Mouse (Mus musculus) heart, embryonic 13.5 days (tissue): ENCODE data around the gene Ttc41. TPM values are rescaled to one million over a fixed set of nuclear protein-coding genes. Genes with fewer than 3 reads are reported as not detected.

Source experiments
- ATAC-seq: fragments of 200-750 bp; cut with Nextera tagmentation; 2 replicates; pipeline ENCODE4 v1.8.0; 2017; ENCODE audit warnings: moderate TSS enrichment; ENCODE audit not compliant: insufficient number of reproducible peaks, low FRiP score, low TSS enrichment; ENCODE audit errors: extremely low read depth
- H3K27ac ChIP-seq: fragments of 300-500 bp; sonication (generic); replicated peaks from 2 replicates; pipeline ENCODE4 v1.5.1; 2015; ENCODE audit warnings: moderate library complexity, mild to moderate bottlenecking, inconsistent platforms
- H3K27me3 ChIP-seq: fragments of 300-500 bp; sonication (generic); replicated peaks from 2 replicates; pipeline ENCODE4 v1.6.1; 2015; ENCODE audit warnings: mild to moderate bottlenecking, inconsistent platforms
- H3K36me3 ChIP-seq: fragments of 300-500 bp; sonication (generic); 2 replicates; pipeline ENCODE4 v1.6.1; 2015; ENCODE audit warnings: mild to moderate bottlenecking, inconsistent platforms
- H3K4me1 ChIP-seq: fragments of 300-500 bp; sonication (generic); 2 replicates; pipeline ENCODE4 v1.6.1; 2015; ENCODE audit warnings: inconsistent platforms
- H3K4me2 ChIP-seq: fragments of 300-500 bp; sonication (generic); 2 replicates; pipeline ENCODE4 v1.6.1; 2015; ENCODE audit warnings: inconsistent platforms, mild to moderate bottlenecking, moderate library complexity
- H3K4me3 ChIP-seq: fragments of 300-500 bp; sonication (generic); 2 replicates; pipeline ENCODE4 v1.5.1; 2015; ENCODE audit warnings: moderate library complexity, mild to moderate bottlenecking, inconsistent platforms
- H3K9ac ChIP-seq: fragments of 300-500 bp; sonication (generic); 2 replicates; pipeline ENCODE4 v1.6.1; 2015; ENCODE audit warnings: inconsistent platforms, mild to moderate bottlenecking, moderate library complexity
- H3K9me3 ChIP-seq: fragments of 300-500 bp; sonication (generic); 2 replicates; pipeline ENCODE4 v1.6.1; 2016; ENCODE audit warnings: inconsistent platforms
- WGBS: fragments of 180-500 bp; shearing (Covaris S2); methylation state at CpG from one replicate; pipeline ENCODE4 v1.1.7; 2015; ENCODE audit warnings: mixed read lengths; 5-methylcytosine and 5-hydroxymethylcytosine counted together
- microRNA-seq: library from miRNA; unstranded; fragments of <30 nt; microRNA quantifications from one replicate; pipeline ENCODE4, GENCODE M21; 2016
- polyA plus RNA-seq: library from polyadenylated mRNA; unstranded; fragments of >200 nt; fragmentation: Nextera tagmentation; extraction: Ambion mirVana; gene quantifications from 2 replicates; pipeline ENCODE4 v1.2.1, GENCODE M21; 2015

Ttc41 gene
- polyA plus RNA-seq, 1 experiment from 2014 or later, result 2.1 TPM

DNA sequence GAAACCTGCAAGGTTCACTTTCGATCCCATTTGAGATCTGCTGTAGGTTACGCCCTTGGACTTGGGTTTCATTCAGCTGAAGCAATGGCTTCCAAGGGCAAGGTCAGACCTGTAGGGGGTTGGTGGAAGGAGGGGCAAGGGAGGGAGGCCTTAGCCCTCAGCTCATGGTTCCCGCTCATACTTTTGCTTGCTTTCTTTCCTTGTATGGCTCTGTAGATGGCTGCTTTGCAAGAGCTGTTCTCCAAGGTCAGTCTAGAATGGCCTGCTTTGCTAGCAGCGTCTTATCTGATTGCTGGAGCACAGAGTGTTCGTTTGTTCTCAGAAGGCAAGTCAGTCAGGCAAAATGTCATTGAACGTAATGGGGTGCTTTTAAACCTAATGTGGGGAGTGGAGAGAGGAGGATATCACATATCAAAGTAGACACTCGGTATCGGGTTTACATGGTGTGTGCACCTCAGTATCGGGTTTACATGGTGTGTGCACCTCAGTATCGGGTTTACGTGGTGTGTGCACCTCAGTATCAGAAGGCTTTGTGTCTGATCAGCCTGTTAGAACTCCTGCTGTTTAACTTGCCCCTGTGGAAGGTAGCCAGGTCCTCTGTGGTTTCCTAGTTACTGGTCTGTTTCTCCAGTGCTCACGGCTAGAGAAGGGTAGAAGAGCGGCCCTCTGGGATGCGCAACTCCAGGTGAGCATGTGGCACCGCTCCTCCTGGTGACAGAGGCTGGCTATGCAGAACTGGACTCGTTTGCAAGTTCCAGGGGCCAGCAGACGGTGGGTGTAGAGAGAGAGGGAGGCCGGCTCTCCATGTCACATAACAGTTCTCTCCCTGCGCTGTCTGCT, 108.9 kb downstream of the Ttc41 start:
- Histone ChIP-seq H3K9ac (0 out of 2 replicates have a peak overlapping the region, but pooled peaks have one; percentile 10), H3K9me3 (no peaks in the 10 kb centered on the region), H3K4me1 (peaks cover 41% of the 10 kb centered on the region), H3K27ac (peak overlapping the region; percentile 66), H3K4me2 (no peak overlapping the region), H3K4me3 (no peak overlapping the region), H3K36me3 (peaks cover 23% of the 10 kb centered on the region), H3K27me3 (no peaks in the 10 kb centered on the region)
- WGBS, result 63% methylated on average over 19 of the region's 19 CpGs
- no peak for ATAC-seq

DNA sequence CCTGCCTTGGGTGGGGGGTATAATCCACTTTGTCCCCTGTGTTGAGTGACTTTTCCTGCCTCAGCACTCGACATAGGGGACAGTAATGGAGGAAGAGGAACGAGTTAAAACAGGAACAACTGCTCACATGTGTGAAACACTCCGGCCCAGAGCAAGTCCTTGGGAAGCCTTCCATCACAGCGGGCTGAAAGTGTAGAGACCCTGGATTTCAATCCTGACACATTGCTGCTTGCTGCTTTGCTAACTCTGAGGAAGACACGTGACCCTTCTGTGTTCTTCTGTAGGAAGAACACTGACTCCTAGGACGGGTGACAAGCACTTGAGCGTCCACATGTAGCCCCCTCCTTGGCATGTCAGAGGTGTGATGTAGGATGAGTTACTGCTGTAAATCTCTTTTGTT, 109.5 kb downstream of the Ttc41 start:
- Histone ChIP-seq H3K27ac (peak overlapping the region; percentile 66; the same call in 1 of the 2 replicates), H3K4me3 (no peak overlapping the region), H3K4me1 (peaks cover 47% of the 10 kb centered on the region), H3K9me3 (no peaks in the 10 kb centered on the region), H3K9ac (no peak overlapping the region), H3K4me2 (no peak overlapping the region), H3K36me3 (peaks cover 23% of the 10 kb centered on the region), H3K27me3 (no peaks in the 10 kb centered on the region)
- no peak for ATAC-seq
- WGBS, result 71% methylated on average over 7 of the region's 7 CpGs

DNA sequence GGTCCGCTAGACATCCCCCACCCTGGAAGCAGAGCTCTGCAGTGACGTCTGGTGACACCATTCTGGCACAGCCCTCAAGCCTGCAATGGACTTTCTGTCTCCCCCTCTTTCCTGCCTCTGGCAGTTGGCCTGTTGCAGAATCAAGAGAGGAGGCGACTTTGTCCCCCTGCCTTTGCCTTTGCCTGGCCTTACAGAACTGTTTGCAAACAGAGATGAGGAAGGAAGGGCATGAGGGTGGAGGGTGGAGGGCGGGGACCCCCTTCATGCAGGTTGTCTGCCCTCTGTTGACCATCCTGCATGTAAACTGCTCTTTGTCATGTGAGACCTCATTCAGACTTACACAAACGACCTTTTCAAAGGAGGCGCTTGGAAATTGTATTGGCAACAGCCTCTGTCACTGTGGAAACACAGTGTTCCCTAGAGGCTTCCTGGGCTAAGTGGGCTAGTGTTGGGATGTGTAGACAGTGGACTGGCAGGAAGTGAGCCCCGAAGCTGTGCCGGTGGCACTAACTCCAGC, 114.1 kb downstream of the Ttc41 start:
- ATAC-seq, result no peak
- Histone ChIP-seq H3K4me2 (0 out of 2 replicates have a peak overlapping the region, but pooled peaks have one; percentile 2), H3K4me1 (peaks cover 36% of the 10 kb centered on the region), H3K9ac (0 out of 2 replicates have a peak overlapping the region, but pooled peaks have one; percentile 8), H3K27me3 (no peaks in the 10 kb centered on the region), H3K27ac (peak overlapping the region; percentile 77), H3K36me3 (peaks cover 56% of the 10 kb centered on the region), H3K4me3 (no peak overlapping the region), H3K9me3 (no peaks in the 10 kb centered on the region)
- WGBS, result 38% methylated on average over 8 of the region's 8 CpGs

- 92% methylated on average over 7 of the region's 7 CpGs for WGBS
Observed at GRCm38 (mm10) chr10:86821014-86821413, 115.4 kb downstream of the Ttc41 start.

GRCm38 (mm10) chr10:86824093-86824492, 118.5 kb downstream of the Ttc41 start:
- Histone ChIP-seq H3K4me3 (no peak overlapping the region), H3K4me2 (no peak overlapping the region), H3K27me3 (no peaks in the 10 kb centered on the region), H3K4me1 (peaks cover 29% of the 10 kb centered on the region), H3K9ac (no peak overlapping the region), H3K36me3 (peaks cover 68% of the 10 kb centered on the region), H3K9me3 (no peaks in the 10 kb centered on the region), H3K27ac (no peak overlapping the region)
- ATAC-seq, result no peak
- WGBS, result 80% methylated on average over 6 of the region's 6 CpGs

More at GRCm38 (mm10) chr10:86821014-86821413, 115.4 kb downstream of the Ttc41 start:
- H3K9ac ChIP-seq, result no peak overlapping the region
- ATAC-seq, result no peak
- no peak overlapping the region for H3K4me2 ChIP-seq
- H3K4me3 ChIP-seq, result no peak overlapping the region
- H3K36me3 ChIP-seq, result peaks cover 61% of the 10 kb centered on the region
- no peak overlapping the region for H3K27ac ChIP-seq
- peaks cover 33% of the 10 kb centered on the region for H3K4me1 ChIP-seq
- no peaks in the 10 kb centered on the region for H3K27me3 ChIP-seq
- no peaks in the 10 kb centered on the region for H3K9me3 ChIP-seq

DNA sequence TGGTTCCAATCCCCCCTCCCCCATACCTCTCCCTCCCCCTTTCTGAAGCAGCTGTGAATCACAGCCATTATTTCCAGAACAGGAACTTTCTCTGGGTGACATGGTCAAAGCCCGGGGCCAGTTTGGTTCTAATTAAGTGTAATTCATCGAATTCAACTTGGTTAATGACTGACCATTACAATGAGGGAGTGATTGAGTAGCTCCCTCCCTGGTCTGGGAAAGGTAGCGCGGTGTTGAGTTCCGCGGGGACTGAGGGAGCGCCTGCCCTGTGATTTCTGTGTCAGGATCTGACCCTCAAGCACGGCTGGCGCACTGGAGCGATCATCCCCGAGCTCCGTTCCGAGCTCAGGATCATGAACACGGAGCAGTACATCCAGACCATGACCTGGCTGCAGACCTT, 119.3 kb downstream of the Ttc41 start:
- Histone ChIP-seq H3K9me3 (no peaks in the 10 kb centered on the region), H3K27ac (no peak overlapping the region), H3K4me1 (peaks cover 21% of the 10 kb centered on the region), H3K36me3 (peaks cover 76% of the 10 kb centered on the region), H3K4me2 (no peak overlapping the region), H3K4me3 (no peak overlapping the region), H3K9ac (no peak overlapping the region), H3K27me3 (no peaks in the 10 kb centered on the region)
- no peak for ATAC-seq
- WGBS, result 85% methylated on average over 14 of the region's 14 CpGs

DNA sequence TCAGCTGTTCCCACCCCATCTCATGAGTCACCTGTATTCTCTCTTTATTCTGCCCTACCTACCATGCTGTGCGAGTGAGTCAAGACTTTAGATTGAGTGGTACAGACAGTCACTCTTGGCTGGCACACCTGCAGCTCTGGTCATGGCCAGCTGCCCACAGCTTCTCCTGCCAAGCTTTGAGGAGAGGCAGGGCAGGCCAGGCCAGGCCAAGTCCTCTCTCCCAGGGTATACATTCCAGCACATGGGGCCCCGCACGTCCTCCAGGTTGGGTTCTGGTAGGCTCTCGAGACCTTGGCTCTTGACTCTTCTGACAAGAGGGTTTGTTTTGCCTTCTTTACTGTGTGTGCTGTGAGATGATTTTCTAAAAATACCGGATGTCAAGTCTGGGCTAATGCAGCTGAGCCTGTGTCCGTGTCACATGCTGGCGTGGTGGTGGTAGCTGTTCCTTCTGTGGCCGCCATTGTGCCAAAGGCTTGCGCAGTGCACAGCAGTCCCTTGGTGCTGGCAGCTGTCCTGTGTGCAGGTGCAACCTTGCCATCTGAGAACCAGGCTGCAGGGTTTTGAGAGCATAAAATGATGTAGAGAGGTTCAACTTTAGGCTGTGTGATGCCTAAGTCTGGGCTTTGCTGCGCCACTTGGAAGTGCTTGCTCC, 120.4 kb downstream of the Ttc41 start:
- Histone ChIP-seq H3K4me1 (peaks cover 15% of the 10 kb centered on the region), H3K27me3 (no peaks in the 10 kb centered on the region), H3K9ac (no peak overlapping the region), H3K4me2 (no peak overlapping the region), H3K27ac (peak overlapping the region; percentile 75), H3K36me3 (peaks cover 70% of the 10 kb centered on the region), H3K9me3 (no peaks in the 10 kb centered on the region), H3K4me3 (no peak overlapping the region)
- ATAC-seq, result peak; percentile 52; the same call in 1 of the 2 replicates
- WGBS, result 59% methylated on average over 10 of the region's 10 CpGs

Small RNA genes within 50 kb of the gene (microRNA-seq; reads per million reads assigned to microRNA genes)
- 2.4 reads per million, percentile 6 among the genes with 10 or more reads in this experiment for gene Gm25745

Other genes with a start within 250 kb of the Ttc41 start
- 0.73 and 1.5 TPM in 2 replicates for gene Syn3, start 206.9 kb upstream of the Ttc41 start, polyA plus RNA-seq
- 435 and 494 TPM in 2 replicates for gene Hsp90b1, start 302 bp upstream of the Ttc41 start, polyA plus RNA-seq
- gene Gm49358, start 58.2 kb downstream of the Ttc41 start, polyA plus RNA-seq, result not detected in 2 replicates
- gene Nt5dc3, start 73.2 kb downstream of the Ttc41 start, polyA plus RNA-seq, result 1.9 and 2.1 TPM in 2 replicates